Mouse (Mus musculus): ENCODE measurements around the gene Lingo1. TPM values are rescaled to one million over a fixed set of nuclear protein-coding genes. Genes with fewer than 3 reads are reported as not detected.

Lingo1 gene
- polyA plus RNA-seq, 1 experiment from 2014 or later, result 3.3 TPM

DNA sequence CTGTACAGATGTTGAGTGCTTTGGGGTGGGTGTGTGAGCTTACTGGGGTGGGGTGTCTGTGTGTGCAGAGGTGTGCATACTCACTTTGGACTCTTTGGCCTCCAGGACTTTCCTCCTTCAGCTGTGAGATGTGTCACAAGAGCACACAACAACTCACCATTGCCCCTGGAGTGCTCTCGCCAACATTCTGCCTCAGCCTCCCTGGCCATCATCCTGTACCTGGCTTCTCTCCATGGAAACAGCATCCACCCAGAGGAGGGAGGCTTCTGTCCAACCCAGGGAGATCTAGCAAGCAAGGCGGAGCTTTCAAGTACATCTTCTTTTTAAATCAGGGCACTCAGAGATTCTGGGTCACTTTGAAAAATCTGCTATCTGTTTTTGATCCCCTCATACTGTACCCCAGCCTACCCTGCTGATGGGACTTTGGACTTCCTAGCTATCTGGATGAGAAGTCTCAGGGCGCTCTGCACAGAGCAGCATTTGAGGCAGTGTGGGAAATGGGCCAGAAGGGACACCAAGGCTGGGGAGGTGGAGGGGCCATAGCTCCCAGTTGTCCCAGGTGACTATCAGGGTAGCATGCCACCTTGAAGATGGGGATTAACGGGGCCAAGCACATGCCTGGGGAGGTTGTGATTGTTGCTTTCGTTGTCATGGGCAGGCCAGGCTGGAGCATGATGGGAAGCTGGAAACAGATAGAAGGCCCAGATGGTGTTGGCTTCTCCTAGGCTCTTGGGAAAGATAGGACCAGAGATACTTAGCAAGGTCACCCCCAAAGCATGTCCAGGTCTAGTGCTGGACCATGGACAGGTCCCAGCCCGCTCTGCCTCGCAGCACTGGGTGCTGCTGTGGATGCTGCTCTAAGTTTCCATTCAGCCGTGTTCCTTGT is 184.1 kb downstream of the Lingo1 start:
- Histone ChIP-seq H3K27ac (ENCODE audit: low read length) (no peak overlapping the region), H3K4me2 (ENCODE audit: low read depth, low read length) (no peak overlapping the region), H3K36me3 (ENCODE audit: control insufficient read depth, insufficient read depth, low read length) (no peaks in the 10 kb centered on the region), H3K9me3 (ENCODE audit: control insufficient read depth, low read length) (no peaks in the 10 kb centered on the region), H3K9ac (ENCODE audit: low read length) (no peak overlapping the region), H3K4me3 (ENCODE audit: low read length) (no peak overlapping the region), H3K4me1 (replicated peaks; ENCODE audit: control insufficient read depth, insufficient read depth, low read length) (no peaks in the 10 kb centered on the region), H3K27me3 (ENCODE audit: control insufficient read depth, insufficient read depth, low read depth, low read length) (no peaks in the 10 kb centered on the region)
- WGBS, result 84% methylated on average over 8 of the region's 8 CpGs
- ATAC-seq (ENCODE audit: low read depth), result no peak

DNA sequence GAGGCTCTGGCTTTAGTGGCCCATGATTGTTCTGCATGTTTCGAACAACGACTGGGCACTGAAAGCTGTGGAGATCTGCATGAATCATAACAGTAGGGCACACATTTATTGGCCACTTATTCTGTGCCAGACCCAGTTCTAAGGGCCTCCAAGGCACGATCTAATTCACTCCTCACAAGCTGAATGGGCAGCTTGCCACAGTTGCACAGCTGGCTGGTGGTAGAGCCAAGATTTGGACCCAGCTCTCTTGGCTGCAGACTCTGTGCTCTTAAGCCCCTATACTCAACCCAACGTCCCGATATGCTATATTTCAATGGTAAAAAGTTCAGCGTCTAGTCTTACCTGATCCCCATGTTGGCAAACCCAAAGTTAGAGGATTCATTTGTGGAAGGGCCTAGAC is 185.3 kb downstream of the Lingo1 start:
- Histone ChIP-seq H3K4me2 (ENCODE audit: low read depth, low read length) (no peak overlapping the region), H3K27me3 (ENCODE audit: control insufficient read depth, insufficient read depth, low read depth, low read length) (no peaks in the 10 kb centered on the region), H3K9me3 (ENCODE audit: control insufficient read depth, low read length) (no peaks in the 10 kb centered on the region), H3K9ac (ENCODE audit: low read length) (no peak overlapping the region), H3K36me3 (ENCODE audit: control insufficient read depth, insufficient read depth, low read length) (no peaks in the 10 kb centered on the region), H3K27ac (ENCODE audit: low read length) (no peak overlapping the region), H3K4me3 (ENCODE audit: low read length) (no peak overlapping the region), H3K4me1 (replicated peaks; ENCODE audit: control insufficient read depth, insufficient read depth, low read length) (no peaks in the 10 kb centered on the region)
- ATAC-seq (ENCODE audit: low read depth), result no peak
- WGBS, result 77% methylated on average over 6 of the region's 6 CpGs

DNA sequence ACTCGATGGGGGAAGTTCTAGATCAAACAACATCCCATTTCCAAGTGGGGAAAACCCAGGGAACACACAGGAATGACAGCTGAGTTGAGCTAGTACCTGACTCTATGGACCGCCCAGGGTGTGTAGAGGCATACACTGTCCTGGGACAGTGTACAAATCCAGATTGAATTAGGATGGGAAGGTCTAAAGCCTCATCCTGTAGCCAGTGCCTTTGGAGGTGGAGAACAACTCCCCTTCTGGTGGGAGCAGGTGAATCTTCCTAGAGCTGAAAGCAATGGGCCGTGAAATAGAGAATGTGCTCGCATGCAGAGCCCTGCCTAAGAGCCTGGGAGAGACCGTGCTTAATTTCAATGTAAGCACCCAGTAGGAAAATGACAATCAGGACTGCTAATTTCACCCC is 185.8 kb downstream of the Lingo1 start:
- Histone ChIP-seq H3K4me3 (ENCODE audit: low read length) (no peak overlapping the region), H3K27me3 (ENCODE audit: control insufficient read depth, insufficient read depth, low read depth, low read length) (no peaks in the 10 kb centered on the region), H3K9me3 (ENCODE audit: control insufficient read depth, low read length) (no peaks in the 10 kb centered on the region), H3K27ac (ENCODE audit: low read length) (no peak overlapping the region), H3K36me3 (ENCODE audit: control insufficient read depth, insufficient read depth, low read length) (no peaks in the 10 kb centered on the region), H3K4me2 (ENCODE audit: low read depth, low read length) (no peak overlapping the region), H3K4me1 (replicated peaks; ENCODE audit: control insufficient read depth, insufficient read depth, low read length) (no peaks in the 10 kb centered on the region), H3K9ac (ENCODE audit: low read length) (no peak overlapping the region)
- 81% methylated on average over 5 of the region's 5 CpGs for WGBS
- no peak for ATAC-seq (ENCODE audit: low read depth)

DNA sequence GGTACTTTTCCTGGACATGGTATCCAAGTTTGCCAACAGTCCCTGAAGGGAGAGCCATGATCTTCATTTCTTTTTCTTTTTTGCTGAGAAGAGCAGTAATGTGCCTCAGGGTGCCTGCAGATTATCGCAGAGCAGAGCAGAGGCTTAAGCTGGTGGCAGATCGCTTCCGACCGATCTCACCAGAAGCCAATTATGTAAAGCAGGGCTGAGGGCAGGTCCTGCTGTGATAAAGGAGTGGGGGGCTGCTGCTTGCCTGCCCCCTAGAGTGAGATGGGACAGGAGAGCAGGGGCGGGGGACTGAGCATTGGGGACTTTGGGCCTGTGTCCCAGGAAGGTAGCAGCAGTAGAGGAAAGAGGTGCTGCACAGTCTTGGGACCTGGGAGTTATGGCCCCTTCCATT is 186.8 kb downstream of the Lingo1 start:
- no peak for ATAC-seq (ENCODE audit: low read depth)
- Histone ChIP-seq H3K36me3 (ENCODE audit: control insufficient read depth, insufficient read depth, low read length) (no peaks in the 10 kb centered on the region), H3K4me2 (ENCODE audit: low read depth, low read length) (no peak overlapping the region), H3K4me3 (ENCODE audit: low read length) (no peak overlapping the region), H3K9ac (ENCODE audit: low read length) (no peak overlapping the region), H3K9me3 (ENCODE audit: control insufficient read depth, low read length) (no peaks in the 10 kb centered on the region), H3K27me3 (ENCODE audit: control insufficient read depth, insufficient read depth, low read depth, low read length) (no peaks in the 10 kb centered on the region), H3K27ac (ENCODE audit: low read length) (no peak overlapping the region), H3K4me1 (replicated peaks; ENCODE audit: control insufficient read depth, insufficient read depth, low read length) (no peaks in the 10 kb centered on the region)
- WGBS, result 28% methylated on average over 5 of the region's 5 CpGs

DNA sequence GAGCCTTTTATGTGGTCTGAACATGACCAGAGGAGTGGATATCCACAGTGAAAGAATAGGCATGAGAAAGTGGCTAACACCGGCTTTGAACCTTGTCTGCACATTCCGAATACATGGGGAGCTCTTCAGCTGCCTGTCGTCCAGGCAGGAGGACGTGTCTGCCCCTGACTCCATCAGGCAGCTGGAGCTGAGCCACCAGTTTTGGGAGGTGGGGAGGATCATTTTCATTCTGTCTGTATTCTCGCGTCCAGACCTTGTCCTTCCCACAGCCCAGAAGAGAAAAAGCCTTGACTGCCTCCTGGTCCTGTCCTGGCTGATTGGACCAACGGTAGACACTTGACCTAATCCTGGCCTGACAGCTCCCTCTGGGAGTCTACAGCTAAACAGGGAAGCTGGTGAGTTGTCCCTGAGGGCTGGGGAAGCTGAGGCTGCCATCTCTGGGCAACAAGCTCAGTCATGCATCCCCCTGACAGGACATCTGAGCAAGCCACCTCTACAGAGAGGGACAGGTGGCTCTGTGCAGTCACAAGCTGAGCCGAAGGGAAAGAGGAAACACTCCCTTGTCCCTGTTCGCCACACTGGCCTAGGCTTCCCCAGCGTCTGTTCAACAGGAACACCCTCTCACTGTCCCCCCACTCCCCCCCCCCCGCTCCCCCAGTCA is 187.4 kb downstream of the Lingo1 start:
- H3K27ac ChIP-seq (ENCODE audit: low read length), result no peak overlapping the region
- H3K4me2 ChIP-seq (ENCODE audit: low read depth, low read length), result no peak overlapping the region
- no peaks in the 10 kb centered on the region for H3K4me1 ChIP-seq (replicated peaks; ENCODE audit: control insufficient read depth, insufficient read depth, low read length)
- H3K27me3 ChIP-seq (ENCODE audit: control insufficient read depth, insufficient read depth, low read depth, low read length), result no peaks in the 10 kb centered on the region
- WGBS, result 26% methylated on average over 11 of the region's 11 CpGs
- no peak overlapping the region for H3K9ac ChIP-seq (ENCODE audit: low read length)
- no peaks in the 10 kb centered on the region for H3K9me3 ChIP-seq (ENCODE audit: control insufficient read depth, low read length)
- no peak for ATAC-seq (ENCODE audit: low read depth)
- no peaks in the 10 kb centered on the region for H3K36me3 ChIP-seq (ENCODE audit: control insufficient read depth, insufficient read depth, low read length)
- H3K4me3 ChIP-seq (ENCODE audit: low read length), result no peak overlapping the region

DNA sequence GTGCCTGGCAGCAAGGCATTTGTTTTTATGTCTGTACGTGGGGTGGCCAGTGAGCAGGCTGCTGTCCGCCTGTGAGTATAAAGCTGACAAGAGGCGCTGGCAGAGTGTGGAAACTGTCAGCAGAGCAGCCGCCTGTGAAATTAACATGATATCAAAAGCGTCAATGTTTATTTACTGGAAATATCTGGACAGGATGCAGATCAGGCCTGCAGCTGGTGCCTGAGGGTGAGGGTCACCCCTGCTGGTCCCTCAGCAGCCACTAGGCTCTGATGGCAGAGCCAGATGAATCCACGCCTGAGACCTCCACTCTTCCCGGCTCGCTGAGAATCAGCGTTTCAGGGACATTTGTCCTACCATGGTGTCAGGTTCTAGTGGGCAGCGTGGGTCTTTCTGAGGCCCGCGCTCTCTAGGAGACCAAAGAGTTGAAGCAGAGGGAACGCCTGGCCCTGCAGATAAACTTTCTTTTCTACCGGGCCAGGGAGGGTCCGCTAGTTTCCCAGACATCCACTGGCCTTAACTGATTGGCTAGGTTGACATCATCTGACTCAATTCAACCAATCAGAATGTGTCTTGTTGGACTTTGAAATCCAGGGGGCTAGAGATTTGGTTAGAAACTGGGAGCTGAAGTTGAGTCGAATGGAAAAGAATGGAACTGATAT is 190.1 kb downstream of the Lingo1 start:
- Histone ChIP-seq H3K9me3 (ENCODE audit: control insufficient read depth, low read length) (no peaks in the 10 kb centered on the region), H3K4me2 (ENCODE audit: low read depth, low read length) (no peak overlapping the region), H3K36me3 (ENCODE audit: control insufficient read depth, insufficient read depth, low read length) (no peaks in the 10 kb centered on the region), H3K4me1 (replicated peaks; ENCODE audit: control insufficient read depth, insufficient read depth, low read length) (no peaks in the 10 kb centered on the region), H3K9ac (ENCODE audit: low read length) (no peak overlapping the region), H3K27ac (ENCODE audit: low read length) (no peak overlapping the region), H3K4me3 (ENCODE audit: low read length) (no peak overlapping the region; the same call in 1 of the 2 replicates), H3K27me3 (ENCODE audit: control insufficient read depth, insufficient read depth, low read depth, low read length) (no peaks in the 10 kb centered on the region)
- 61% methylated on average over 16 of the region's 16 CpGs for WGBS
- ATAC-seq (ENCODE audit: low read depth), result no peak

DNA sequence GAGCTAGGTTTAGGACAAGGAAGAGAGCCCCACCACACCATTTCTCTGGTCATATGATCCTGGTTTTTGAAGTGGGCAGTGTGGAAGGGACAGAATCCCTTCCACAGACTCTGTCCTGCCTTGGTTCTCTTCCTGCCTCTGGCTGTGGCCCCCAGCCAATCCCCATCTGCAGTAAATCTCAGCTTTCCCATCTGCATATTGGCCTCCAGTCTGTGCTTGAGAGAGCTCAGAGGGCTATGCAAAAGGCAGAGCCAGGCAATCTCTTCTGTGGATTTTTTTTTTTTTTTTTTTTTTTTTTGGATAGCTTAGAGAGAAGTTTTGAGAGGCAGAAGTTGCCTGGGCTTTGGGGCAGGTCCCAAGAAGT is 190.8 kb downstream of the Lingo1 start:
- no peak overlapping the region for H3K4me2 ChIP-seq (ENCODE audit: low read depth, low read length)
- no peaks in the 10 kb centered on the region for H3K27me3 ChIP-seq (ENCODE audit: control insufficient read depth, insufficient read depth, low read depth, low read length)
- no peak overlapping the region for H3K27ac ChIP-seq (ENCODE audit: low read length)
- no peaks in the 10 kb centered on the region for H3K9me3 ChIP-seq (ENCODE audit: control insufficient read depth, low read length)
- ATAC-seq (ENCODE audit: low read depth), result no peak
- no peaks in the 10 kb centered on the region for H3K36me3 ChIP-seq (ENCODE audit: control insufficient read depth, insufficient read depth, low read length)
- H3K9ac ChIP-seq (ENCODE audit: low read length), result no peak overlapping the region
- no peaks in the 10 kb centered on the region for H3K4me1 ChIP-seq (replicated peaks; ENCODE audit: control insufficient read depth, insufficient read depth, low read length)
- no peak overlapping the region for H3K4me3 ChIP-seq (ENCODE audit: low read length)

DNA sequence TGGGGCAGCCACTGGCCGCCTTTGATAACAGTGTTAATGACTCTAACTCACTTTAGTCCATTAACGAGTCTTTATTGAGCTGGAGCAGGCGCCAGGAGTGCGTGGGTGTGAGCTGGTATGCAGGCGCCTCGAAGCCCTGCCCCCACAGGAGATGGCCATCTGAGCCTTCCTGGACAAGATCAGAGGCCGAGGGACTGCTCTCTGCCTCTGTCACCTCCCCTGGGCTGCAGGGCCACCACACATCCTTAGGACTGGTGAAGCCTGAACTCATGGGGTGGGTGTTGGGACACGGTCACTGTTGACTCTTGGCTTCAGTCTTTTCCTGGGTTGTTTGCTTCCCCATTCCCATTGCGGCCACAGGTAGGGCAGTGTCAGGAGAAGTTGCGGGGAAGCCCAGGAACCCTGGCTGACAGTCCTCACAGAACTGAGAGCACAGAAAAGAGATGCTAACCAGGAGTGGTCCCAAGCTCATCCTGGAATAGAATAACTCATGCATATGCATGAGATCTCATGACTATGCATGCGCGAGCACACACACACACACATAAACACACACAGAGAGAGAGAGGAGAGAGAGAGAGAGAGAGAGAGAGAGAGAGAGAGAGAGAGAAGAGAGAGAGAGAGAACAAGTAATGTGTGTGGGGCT is 191.3 kb downstream of the Lingo1 start:
- no peaks in the 10 kb centered on the region for H3K36me3 ChIP-seq (ENCODE audit: control insufficient read depth, insufficient read depth, low read length)
- no peak overlapping the region for H3K27ac ChIP-seq (ENCODE audit: low read length)
- no peaks in the 10 kb centered on the region for H3K9me3 ChIP-seq (ENCODE audit: control insufficient read depth, low read length)
- H3K4me3 ChIP-seq (ENCODE audit: low read length), result no peak overlapping the region
- no peaks in the 10 kb centered on the region for H3K4me1 ChIP-seq (replicated peaks; ENCODE audit: control insufficient read depth, insufficient read depth, low read length)
- no peak for ATAC-seq (ENCODE audit: low read depth)
- 33% methylated on average over 12 of the region's 12 CpGs for WGBS
- H3K27me3 ChIP-seq (ENCODE audit: control insufficient read depth, insufficient read depth, low read depth, low read length), result no peaks in the 10 kb centered on the region
- no peak overlapping the region for H3K9ac ChIP-seq (ENCODE audit: low read length)
- no peak overlapping the region for H3K4me2 ChIP-seq (ENCODE audit: low read depth, low read length)

DNA sequence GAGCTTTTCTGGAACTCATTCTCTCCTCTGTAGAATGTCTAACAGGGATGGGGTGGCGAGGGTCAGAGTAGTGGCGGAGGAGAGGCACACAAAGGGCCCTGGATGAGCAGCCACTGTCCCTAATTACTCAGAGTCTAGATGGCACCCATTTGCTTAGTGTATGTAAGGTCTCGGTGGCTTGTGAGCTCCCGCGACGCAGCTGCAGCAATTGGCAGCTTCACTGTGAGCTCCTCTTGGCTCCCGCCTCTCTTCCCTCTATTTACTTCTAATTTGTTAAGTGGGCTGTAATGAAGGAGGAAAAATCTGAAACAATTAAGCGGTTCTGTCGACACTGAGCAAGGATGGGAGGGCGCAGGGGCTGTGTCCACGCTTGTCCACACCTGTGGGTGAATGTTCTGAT is 195.6 kb downstream of the Lingo1 start:
- no peak overlapping the region for H3K9ac ChIP-seq (ENCODE audit: low read length)
- H3K4me3 ChIP-seq (ENCODE audit: low read length), result no peak overlapping the region
- no peaks in the 10 kb centered on the region for H3K9me3 ChIP-seq (ENCODE audit: control insufficient read depth, low read length)
- 48% methylated on average over 11 of the region's 11 CpGs for WGBS
- no peak overlapping the region for H3K4me2 ChIP-seq (ENCODE audit: low read depth, low read length)
- H3K27ac ChIP-seq (ENCODE audit: low read length), result no peak overlapping the region
- H3K27me3 ChIP-seq (ENCODE audit: control insufficient read depth, insufficient read depth, low read depth, low read length), result no peaks in the 10 kb centered on the region
- no peaks in the 10 kb centered on the region for H3K4me1 ChIP-seq (replicated peaks; ENCODE audit: control insufficient read depth, insufficient read depth, low read length)
- no peak for ATAC-seq (ENCODE audit: low read depth)
- H3K36me3 ChIP-seq (ENCODE audit: control insufficient read depth, insufficient read depth, low read length), result no peaks in the 10 kb centered on the region

All from lung, embryonic 16.5 days (tissue).